Mouse (Mus musculus): ENCODE data around the gene Acox2.
A peak's percentile ranks its signal among the peaks of the same experiment; 100 is the strongest.

Gene Acox2

GRCm38 (mm10) chr14:8214299-8215207 lies 44.6 kb downstream of the Acox2 start:
- DNase-seq (ENCODE audit: inconsistent ontology term): peak; percentile 71

- DNase-seq (ENCODE audit: inconsistent ontology term): peak; percentile 98
These were observed 45.3 kb downstream of the Acox2 start, which contains the start of gene Kctd6 for GRCm38 (mm10) chr14:8213803-8214224. Kctd6 (plus strand) TSS chr14:8214140.

- no peak for DNase-seq (ENCODE audit: inconsistent ontology term)
These were observed 46.2 kb downstream of the Acox2 start for GRCm38 (mm10) chr14:8212996-8213395.

- no peak for DNase-seq (ENCODE audit: inconsistent ontology term)
These were observed 49.3 kb downstream of the Acox2 start for GRCm38 (mm10) chr14:8209896-8210295.

GRCm38 (mm10) chr14:8208876-8209275 lies 50.3 kb downstream of the Acox2 start:
- DNase-seq (ENCODE audit: inconsistent ontology term): peak; percentile 85

- DNase-seq (ENCODE audit: inconsistent ontology term): no peak
These were observed 51.6 kb downstream of the Acox2 start for GRCm38 (mm10) chr14:8207543-8207942.

GRCm38 (mm10) chr14:8207105-8207504 lies 52.0 kb downstream of the Acox2 start:
- DNase-seq (ENCODE audit: inconsistent ontology term): no peak

- DNase-seq (ENCODE audit: inconsistent ontology term): no peak
These were observed 52.8 kb downstream of the Acox2 start for GRCm38 (mm10) chr14:8206179-8206910.

- DNase-seq (ENCODE audit: inconsistent ontology term): no peak
These were observed 57.4 kb downstream of the Acox2 start for GRCm38 (mm10) chr14:8201715-8202114.

GRCm38 (mm10) chr14:8200769-8201168 lies 58.4 kb downstream of the Acox2 start:
- DNase-seq (ENCODE audit: inconsistent ontology term): no peak

- no peak for DNase-seq (ENCODE audit: inconsistent ontology term)
These were observed 66.4 kb downstream of the Acox2 start for GRCm38 (mm10) chr14:8192727-8193126.

GRCm38 (mm10) chr14:8191331-8191965 lies 67.7 kb downstream of the Acox2 start:
- DNase-seq (ENCODE audit: inconsistent ontology term): no peak

- DNase-seq (ENCODE audit: inconsistent ontology term): no peak
These were observed 68.6 kb downstream of the Acox2 start for GRCm38 (mm10) chr14:8190556-8190955.

GRCm38 (mm10) chr14:8186278-8187045 lies 72.7 kb downstream of the Acox2 start:
- DNase-seq (ENCODE audit: inconsistent ontology term): no peak

GRCm38 (mm10) chr14:8183330-8183729 lies 75.8 kb downstream of the Acox2 start:
- no peak for DNase-seq (ENCODE audit: inconsistent ontology term)

GRCm38 (mm10) chr14:8180371-8181035 lies 78.7 kb downstream of the Acox2 start:
- no peak for DNase-seq (ENCODE audit: inconsistent ontology term)

- DNase-seq (ENCODE audit: inconsistent ontology term): peak; percentile 55
These were observed 82.9 kb downstream of the Acox2 start for GRCm38 (mm10) chr14:8176251-8176650.

Measured in Muller cell, postnatal 12 days (primary cell).